Mouse (Mus musculus): Measurements from ENCODE around the gene Bcl11b.

Bcl11b gene

DNA sequence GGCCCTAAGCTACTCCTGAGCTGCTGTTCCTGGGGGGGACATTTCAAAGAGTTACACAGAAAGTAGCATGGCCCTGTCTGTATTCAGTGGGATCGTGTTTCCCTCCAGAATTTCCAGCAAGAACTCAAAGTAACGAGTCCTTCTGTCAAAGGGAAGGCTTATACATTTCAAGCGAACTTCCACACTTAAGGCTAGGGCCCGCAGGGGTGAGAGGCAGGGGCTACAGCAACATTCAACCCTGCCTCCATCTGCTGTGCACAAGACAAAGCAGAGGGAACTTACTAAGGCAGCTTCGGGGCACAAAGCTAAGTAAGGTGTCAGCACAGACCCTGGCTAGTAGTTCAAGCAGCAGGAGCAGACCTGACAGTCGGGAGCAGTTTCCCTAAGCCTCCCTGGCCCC is 115.8 kb downstream of the Bcl11b start:
- DNase-seq = peak in 1 of 2 experiments; percentile 19

DNA sequence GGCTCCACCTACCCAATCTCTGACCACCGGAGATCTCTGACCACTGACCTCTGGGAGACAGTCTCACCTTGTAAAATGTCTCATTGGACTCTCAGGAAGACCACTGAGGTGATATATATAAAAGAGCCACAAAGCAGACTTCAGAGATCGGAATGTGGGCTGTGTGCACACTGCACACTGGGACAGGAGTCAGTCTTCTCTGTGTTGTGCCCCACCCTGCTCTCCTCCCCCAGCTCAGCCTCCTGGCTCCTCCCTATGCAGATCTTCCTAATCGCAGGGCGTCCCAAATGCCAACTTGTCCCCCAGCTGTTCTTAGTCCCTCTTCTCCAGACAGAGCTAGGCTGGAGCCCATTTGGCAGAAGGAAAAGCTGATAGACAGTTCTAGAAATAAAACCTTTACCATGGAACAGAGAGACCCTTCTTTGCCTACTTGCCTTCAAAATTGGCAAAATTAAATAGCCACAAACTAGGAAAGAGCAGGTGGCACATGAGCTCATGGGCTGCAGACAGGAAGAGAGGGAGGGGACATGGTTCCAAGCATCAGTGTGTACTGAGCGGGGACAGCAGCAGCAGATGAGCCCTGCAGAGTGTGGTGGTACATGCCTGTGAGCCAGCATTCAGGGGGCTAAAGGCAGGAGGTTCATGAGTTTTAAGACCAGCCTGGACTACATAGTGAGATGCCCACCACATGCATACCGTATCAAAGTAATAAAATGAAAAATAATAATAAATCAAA is 118.9 kb downstream of the Bcl11b start:
- DNase-seq = peak in 1 of 2 experiments; percentile 18

DNA sequence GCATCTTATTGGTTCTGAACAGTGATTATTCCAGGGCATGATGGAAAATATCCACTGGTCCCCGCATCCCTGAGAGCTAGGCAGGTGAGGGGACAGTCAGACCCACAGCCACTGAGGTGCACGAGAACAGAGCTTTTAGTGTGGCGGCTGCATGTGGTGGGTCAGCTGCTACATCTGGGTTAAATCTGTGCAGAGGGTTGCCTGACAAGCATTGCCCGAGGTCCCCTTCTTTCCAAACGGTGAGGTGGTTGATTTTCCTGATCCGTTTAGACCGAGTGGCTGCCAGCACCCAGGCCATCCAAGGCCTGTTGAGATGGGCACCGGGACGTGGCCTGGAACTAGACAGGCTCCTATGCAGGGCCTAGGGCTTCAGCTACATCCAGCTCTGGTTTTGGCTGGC is 121.7 kb downstream of the Bcl11b start:
- DNase-seq = peak in 1 of 2 experiments; percentile 19

DNA sequence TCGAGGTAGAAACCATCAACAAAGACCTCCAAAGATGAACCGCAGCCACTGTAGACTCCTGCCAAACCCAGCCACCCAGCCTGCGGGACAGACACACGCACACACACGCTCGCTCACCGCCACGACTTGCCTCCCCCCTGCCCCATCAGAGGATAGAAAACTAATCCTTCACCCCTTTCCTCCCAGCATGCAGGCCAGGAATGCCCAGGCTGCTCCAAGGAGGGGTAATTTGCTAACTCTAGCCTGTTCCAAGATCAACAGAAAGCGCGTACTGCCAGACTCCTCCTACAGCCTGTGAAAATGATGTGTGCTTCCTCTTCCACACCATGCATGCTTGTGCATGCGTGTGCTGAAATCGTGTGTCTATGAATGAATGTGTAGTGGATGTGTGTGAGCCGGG is 122.7 kb downstream of the Bcl11b start:
- DNase-seq = peak in 1 of 2 experiments; percentile 24

DNA sequence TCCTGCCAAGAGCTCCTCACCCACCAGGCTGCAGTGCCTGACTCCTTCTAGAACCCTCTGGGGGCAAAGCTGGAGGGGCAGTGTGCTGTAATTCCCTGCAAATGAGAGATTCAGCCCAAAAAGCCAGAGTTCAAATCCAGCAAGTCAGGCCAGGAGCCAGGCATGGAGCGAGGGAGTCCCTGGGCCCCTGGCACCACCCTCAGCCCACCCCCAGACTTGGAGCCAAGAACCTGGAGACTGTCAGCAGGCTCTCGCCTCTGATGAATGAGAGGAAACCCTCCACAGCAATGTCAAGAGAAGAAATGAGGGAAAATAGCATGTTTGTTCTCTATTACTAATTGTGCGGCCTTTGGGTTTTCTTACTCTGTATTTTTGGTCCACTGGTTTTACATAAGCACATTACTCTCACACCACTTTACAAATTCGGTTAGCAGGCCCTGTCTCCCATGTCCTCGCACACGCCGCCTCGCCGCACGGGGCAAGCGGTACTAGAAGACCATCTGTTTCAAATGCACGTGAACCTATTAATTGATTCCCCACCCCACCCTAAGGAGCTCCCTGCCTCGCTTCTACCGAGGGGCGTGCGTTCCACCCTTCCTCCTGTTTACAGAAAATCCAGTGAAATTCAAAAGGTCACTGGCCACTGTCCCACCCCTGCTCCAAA is 124.2 kb downstream of the Bcl11b start:
- DNase-seq = peak in 1 of 2 experiments; percentile 4

DNA sequence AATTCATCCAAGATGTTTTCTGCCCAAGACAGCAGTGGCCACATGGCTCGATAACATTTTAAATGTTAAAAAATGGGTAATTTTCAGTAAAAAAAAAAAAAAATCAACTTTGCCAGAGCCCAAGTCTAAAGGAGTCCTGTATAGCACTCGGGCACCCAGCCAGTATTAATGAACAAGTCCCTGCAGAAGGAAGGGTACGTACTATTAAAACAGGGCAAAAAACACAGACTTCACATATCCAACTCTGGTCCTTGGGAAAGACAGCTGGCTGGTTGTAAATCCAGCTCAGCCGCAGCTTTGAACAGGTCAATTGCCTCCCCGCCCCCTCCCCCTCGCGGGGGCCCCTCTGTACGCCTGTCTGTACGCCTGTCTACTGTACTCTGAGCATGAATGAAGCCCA is 127.2 kb downstream of the Bcl11b start:
- peak in 1 of 2 experiments; percentile 11 for DNase-seq

DNA sequence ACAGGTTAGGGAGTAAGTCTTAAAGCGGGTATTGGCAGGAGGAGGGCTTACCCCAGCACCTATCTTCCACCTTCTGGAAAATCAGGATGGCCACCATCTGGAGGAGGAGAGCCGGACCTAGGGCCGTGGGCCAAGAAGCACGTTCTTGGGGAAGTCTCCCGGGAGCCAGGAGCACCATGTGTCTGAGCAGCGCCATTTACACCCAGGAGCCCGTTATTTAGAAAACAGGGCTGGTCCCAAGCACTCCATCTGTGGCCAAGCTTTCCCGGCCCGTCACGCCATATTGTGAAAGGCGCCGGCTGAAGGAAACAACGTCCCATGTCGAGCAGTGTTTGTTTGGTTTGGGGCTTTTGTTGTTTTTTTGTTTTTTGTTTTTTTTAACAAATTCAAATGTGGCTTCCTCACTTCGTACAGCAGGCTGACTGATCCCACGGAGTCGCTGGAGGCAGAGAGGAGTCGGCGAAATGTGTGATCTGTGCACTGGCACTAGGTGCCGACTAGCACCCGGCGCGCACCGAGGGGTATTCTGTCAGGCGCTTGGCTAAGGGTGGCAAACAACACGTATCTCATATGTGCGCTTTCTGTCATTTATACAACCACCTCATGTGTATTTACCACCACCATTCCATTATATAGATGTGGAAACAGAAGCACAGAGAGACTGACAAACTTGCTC is 128.8 kb downstream of the Bcl11b start:
- DNase-seq = peak in 1 of 2 experiments; percentile 17

DNA sequence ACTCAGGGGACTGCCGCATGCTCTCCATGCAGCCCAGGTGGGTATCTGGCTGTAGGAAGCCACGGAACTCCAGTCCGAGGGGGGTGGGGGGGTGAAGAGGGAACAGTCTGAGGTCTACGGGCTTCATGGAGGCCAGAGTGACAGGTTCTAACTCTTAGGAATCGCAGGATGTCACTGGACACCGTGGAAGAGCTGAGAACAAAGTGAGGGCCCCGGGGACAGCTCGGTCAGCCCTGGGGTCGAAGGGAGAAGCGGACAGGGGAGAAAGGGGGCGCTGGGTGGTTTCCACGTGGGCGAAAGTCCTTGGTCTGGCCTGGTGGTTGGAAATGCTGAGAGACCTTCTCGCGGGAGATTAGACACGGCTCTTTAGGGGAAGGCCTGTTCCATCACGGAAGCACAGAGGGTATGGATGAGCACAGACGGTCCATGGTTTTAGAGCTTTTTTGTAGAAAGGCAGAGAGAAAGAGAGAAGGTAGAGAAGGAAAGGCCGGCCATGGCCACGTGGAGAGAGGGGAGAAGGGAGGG is 133.8 kb downstream of the Bcl11b start:
- DNase-seq = no peak

DNA sequence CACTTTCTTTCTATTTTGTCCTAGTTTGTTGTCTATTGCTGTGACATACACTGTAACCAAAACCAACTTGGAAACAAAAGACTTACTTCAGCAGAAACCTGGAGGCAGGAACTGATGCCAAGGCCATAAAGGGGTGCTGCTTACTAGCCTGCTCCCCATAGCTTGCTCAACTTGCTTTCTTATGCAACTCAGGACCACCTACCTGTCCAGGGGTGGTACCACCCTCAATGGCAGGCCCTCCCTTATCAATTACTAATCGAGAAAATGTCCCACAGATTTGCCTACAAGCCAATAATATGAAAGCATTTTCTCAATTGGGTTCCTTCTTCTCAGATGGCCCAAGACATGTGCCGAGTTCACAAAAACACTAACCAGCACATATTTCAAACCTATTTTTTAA is 135.1 kb downstream of the Bcl11b start:
- DNase-seq = no peak

Measured in kidney, postnatal 25 days (tissue).